Mouse (Mus musculus) liver, postnatal 0 days (tissue): ENCODE measurements at regions not wholly inside any gene's neighbourhood (a gene's known extent, or its start where the extent isn't known, plus 50 kb on each side); places are given as distances from the start of the nearest gene placed in this dataset.

Experiments
- CTCF ChIP-seq: sonication (generic); IDR thresholded peaks from 2 replicates; pipeline ENCODE4 v1.5.1; 2016; ENCODE audit warnings: antibody characterized with exemption, low read depth
- EP300 ChIP-seq: IDR thresholded peaks from 2 replicates; pipeline ENCODE4 v1.6.1; 2016; ENCODE audit warnings: antibody characterized with exemption, low read depth, mild to moderate bottlenecking

GRCm38 (mm10) chr4:105422466-105422865 lies 265.3 kb downstream of the Plpp3 start:
- TF ChIP-seq CTCF, result no peak
- TF ChIP-seq EP300, result no peak
